Mouse (Mus musculus) CH12F3 (cell line): ENCODE measurements around the gene Ank3.
"Not testable (repeated sequence)": the region's sequence is repeated elsewhere in the genome, so short reads cannot be mapped to it uniquely, and the experiment has no call there.

Source experiments
- in situ Hi-C: fragments of 300-500 bp; cut with MboI; formaldehyde crosslinking; loops from 2 replicates; pipeline ENCODE4 v1.14.3; 2020; ENCODE audit warnings: low sequenced_read_pairs

Ank3 gene

GRCm38 (mm10) chr10:69870348-69870747, 471.8 kb downstream of the Ank3 start:
- in situ Hi-C loops: no loop called here

- in situ Hi-C loops: no loop called here
These were observed 472.4 kb downstream of the Ank3 start for GRCm38 (mm10) chr10:69870947-69871346.

DNA sequence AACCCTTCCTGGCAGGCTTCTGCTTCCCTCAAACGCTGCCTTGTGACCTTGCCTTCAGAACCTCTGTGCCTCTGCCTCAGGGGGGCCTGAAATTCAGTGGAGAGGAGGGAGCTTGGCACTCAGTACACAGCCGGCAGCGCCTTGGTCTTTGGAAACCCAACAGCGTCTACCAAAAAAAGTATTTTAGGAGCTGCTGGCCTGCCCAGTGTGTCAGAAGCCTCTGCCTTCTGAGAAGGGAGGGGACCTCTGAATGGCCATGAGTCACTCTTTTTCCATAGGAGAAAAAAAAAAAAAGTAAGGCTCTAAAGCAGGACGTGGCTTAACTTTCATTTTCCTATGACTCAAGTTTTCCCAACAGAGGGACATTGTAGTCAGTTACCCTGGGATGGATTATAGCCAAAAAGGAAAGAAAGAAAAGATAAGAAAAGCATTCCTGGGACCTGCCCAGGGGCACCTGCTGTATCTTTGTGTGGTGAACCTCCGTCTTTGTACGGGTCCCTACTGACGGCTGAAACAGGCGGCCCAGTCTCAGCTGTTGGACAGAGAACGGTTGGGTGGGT, 473.7 kb downstream of the Ank3 start:
- in situ Hi-C loops: no loop called here

GRCm38 (mm10) chr10:69872892-69873291, 474.3 kb downstream of the Ank3 start:
- in situ Hi-C loops: no loop called here

DNA sequence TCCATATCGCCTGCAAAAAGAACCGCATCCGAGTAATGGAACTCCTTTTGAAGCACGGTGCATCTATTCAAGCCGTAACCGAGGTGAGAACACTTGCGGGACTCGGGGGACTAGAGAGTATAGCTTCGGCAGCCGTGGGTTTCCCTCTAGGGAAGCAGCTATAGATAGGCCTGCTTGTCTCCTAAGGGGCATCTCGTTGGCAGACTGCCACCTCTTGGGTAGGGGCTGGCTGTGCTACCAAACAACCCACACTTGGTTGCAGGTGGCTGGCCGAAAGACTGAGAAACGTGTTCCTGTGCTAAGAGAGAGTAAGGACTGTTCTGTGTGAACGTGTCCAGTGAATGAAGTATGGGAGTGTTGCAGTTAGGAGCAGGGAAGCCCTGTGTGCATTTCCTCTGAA, 476.2 kb downstream of the Ank3 start:
- in situ Hi-C loops: no loop called here

- in situ Hi-C loops: no loop called here
These were observed 485.5 kb downstream of the Ank3 start for GRCm38 (mm10) chr10:69883935-69884680.

DNA sequence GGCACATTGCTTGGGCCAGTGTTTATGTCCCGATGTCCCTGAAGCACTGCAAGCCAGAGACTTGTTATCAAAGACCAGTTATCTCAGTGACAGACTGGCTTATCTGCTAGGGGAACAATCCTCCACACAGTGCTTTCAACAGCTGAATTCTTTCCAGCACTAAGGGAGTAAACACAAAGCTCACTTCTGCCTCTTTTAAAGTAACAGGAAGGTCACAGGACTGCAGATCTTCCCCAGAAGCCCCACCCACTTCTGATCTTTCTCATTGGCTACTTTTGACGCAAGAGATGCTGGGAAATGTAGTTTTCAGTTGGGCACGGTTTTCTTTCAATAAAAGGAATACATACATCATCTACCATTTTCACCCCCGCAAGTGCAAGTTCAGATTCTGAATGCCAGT, 489.8 kb downstream of the Ank3 start:
- in situ Hi-C loops: no loop called here

DNA sequence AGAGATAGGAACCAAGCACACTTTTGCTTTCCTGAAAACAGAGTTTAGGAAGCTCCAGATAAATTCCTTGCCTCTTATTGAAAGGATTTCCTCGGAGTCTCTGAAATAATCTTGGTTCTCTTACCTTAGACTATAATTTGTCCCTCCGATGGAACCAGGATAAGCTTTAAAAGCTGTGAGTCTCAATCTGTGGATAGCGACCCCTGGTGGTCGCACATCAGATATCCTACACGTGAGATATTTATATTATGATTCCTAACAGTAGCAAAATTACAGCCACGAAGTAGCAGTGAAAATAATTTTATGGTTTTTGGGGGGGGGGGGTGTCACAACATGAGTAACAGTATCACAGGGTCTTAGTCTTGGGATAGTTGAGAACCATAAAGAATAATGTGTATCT, 491.2 kb downstream of the Ank3 start:
- in situ Hi-C loops: no loop called here

DNA sequence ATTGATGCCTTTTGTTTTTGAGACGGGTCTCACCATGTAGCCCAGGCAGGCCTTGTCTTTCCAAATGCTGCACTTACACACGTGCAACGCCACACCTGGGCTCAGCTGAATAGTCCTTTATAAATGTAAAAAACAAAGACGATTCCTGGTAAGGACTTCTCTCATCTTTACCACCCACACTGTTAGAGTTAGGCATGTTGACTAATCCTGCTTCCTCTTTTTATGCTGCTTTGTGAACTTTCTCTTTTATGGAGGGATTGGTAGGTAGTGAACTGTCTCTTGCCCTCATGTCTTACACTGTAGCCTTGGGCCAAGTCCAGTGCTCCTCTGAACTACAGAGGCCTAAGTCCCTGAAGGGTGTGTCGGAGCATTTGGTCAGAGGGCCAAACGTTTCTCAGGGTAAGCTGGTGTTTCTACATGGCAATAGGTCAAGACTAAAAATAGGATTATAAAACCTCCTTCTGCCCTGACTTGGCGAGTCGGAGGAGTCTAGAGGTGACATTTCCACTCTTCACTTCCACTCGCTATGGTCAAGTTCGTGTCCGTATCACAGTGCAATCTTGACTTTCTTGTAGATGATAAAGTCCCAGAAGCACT, 491.9 kb downstream of the Ank3 start:
- in situ Hi-C loops: no loop called here

DNA sequence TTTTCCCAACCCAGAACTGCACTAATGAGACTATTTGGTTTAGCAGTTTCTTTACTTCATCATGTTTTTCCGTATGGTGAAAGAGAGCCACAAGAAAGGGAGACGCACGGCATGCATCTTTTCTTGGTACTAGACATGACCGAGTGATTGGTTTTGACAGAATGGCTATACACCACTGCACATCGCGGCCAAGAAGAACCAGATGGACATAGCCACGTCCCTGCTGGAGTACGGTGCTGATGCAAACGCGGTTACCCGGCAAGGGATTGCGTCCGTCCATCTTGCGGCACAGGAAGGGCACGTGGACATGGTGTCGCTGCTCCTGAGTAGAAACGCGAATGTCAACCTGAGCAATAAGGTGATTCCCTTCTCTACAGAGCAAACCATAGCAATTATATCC, 493.6 kb downstream of the Ank3 start:
- in situ Hi-C loops: no loop called here

- in situ Hi-C loops: no loop called here
These were observed 497.0 kb downstream of the Ank3 start for GRCm38 (mm10) chr10:69895606-69896005.

DNA sequence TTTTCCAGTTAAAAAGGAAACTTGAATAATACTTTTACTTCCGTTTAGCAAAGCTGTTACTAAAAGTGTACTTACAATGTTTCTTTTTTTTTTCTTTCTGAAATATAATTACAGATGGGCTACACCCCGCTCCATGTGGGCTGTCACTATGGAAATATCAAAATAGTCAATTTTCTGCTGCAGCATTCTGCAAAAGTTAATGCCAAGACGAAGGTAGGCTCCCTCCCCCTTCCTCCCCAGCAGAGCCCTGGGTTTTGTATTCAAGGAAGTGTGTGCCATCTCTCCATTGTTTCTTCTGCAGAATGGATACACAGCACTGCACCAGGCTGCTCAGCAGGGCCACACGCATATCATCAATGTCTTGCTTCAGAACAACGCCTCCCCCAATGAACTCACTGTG, 499.4 kb downstream of the Ank3 start:
- in situ Hi-C loops: no loop called here

DNA sequence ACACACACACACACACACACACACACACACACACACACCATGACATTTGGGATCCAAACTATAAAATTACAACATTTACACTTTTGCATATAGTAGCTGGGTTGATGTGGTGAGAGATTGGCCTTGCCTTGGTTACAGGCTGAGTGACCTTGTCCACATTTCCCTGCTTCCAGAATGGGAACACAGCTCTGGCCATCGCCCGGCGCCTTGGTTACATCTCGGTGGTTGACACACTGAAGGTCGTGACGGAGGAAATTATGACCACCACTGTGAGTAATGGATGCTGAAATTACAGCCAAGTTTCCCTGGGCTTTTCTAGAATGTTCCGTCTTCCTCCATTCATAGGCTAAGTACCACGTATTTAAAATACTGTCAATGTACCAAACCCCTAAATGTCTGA, 500.2 kb downstream of the Ank3 start:
- in situ Hi-C loops: no loop called here

GRCm38 (mm10) chr10:69899788-69900187, 501.2 kb downstream of the Ank3 start:
- in situ Hi-C loops: no loop called here

DNA sequence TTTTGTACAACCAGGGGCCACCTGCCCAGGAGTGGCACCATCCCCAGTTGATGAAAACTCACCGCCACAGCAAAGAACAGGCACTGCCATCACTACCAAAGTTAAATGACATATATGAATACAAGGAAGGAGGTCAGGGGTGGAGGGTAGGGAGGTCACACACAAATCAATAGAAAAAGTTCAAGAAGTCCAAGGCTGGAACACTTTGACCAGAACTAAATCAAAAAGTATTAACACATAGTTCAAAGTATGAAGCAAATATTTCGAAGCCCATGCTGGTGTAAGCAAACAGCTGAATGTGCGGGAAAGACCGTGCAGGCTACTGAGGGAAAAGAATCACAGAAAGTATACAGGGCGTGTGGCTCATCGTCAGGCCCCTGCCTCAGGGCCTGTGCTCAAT, 503.5 kb downstream of the Ank3 start:
- in situ Hi-C loops: no loop called here

DNA sequence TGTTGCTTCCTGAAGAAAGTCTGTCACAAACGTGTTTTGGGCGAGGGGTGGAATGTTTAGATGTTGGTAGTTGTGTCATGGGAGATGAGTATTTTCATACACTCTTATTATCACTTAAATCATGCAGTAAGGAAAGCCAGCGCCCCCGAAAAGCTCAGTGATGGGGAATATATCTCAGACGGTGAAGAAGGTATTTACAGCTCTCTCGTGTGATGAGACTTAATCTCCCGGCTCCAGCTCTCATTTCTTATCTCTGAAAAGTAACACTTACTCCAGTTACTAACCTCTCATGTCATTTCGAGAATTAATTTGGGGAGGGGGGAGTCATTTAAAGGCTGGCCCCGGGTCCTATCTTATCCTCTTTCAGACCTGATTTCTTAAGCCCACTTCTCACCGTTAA, 505.7 kb downstream of the Ank3 start:
- in situ Hi-C loops: no loop called here

GRCm38 (mm10) chr10:69907795-69908764, 509.5 kb downstream of the Ank3 start:
- in situ Hi-C loops: no loop called here

DNA sequence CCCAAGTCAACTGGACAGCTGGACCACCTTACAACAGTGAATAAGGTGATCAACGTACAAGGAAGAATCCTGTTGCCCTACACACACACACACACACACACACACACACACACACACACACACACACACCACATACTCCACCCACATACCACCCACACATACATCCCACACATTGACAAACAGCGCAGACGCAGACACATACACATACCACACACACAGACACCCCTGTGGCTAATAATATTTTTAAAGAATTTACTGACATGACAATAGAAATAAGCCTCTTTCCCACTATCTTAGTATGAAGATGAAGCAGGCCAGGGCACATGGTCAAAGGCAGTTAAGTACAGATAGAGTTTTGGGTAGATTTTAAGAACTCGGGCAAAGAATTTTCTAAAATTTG, 511.3 kb downstream of the Ank3 start:
- in situ Hi-C loops: no loop called here

DNA sequence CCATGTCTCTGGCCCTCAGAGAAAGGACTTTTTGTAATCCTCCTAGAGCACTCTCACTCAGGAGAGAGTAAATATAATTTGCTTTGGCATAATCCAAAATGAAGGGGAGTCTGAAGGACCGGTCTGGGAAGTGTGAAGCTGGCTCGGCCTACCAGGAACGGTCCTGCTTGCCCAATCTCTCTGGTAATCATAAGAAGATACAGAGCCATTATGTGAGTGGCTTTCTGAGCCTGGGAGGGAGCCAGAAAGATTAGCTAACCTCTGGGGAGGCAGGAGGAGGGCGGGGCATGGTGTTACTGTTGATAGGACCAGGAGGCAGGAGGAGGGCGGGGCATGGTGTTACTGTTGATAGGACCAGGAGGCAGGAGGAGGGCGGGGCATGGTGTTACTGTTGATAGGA, 511.7 kb downstream of the Ank3 start:
- in situ Hi-C loops: not testable (repeated sequence)

DNA sequence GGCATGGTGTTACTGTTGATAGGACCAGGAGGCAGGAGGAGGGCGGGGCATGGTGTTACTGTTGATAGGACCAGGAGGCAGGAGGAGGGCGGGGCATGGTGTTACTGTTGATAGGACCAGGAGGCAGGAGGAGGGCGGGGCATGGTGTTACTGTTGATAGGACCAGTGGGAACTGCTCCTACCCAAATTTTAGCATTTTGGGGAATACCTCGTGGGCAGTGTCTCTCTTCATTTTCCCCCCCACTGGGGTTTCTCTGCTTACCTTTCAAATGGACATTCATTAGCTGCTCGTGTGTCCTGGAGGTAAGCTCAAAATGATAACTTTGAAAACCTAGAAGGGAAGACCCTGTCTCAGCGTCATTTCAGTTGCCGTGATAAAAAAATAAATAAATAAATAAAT, 512.2 kb downstream of the Ank3 start:
- in situ Hi-C loops: not testable (repeated sequence)

DNA sequence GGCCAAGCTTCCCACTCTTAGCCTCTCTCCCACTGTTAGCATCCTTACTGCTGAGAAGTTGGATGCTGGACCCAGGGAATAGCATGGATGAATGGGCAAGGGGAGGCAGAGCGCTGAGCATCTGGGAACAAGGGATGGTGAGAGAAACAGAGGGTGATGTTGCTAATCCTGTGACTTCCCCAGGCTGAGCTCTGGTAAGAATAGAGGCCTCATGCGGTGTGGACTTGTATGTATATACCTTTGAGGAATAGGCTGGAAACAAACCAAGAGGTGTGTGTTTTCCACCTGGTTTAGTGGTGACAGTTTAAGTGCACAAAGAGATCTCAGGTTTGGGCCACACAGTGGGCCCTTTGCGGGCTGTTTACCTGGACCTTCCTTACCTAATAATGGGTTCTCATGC, 517.0 kb downstream of the Ank3 start:
- in situ Hi-C loops: no loop called here
